ENCODE assay signal across 7 mouse cellular contexts in genomic region chr19:24174896-24175295, GRCm38 (mm10). TPM values are rescaled to one million over a fixed set of nuclear protein-coding genes. Genes with fewer than 3 reads are reported as not detected.
DNase-seq lines count a peak whose midpoint lies in the region; ATAC-seq lines count a peak whose summit lies in the region.

No protein-coding gene starts in this region.

- no peaks in the 10 kb centered on the region for H3K9me3 ChIP-seq in embryonic facial prominence, embryonic 13.5 days
- no peaks in the 10 kb centered on the region for H3K9me3 ChIP-seq in hindbrain, embryonic 10.5 days

- peaks cover 25% of the 10 kb centered on the region for H3K4me1 ChIP-seq in embryonic facial prominence, embryonic 13.5 days
- H3K4me1 ChIP-seq in hindbrain, embryonic 10.5 days (replicated peaks): peaks cover 39% of the 10 kb centered on the region

- peak overlapping the region; percentile 51; the same call in 1 of the 2 replicates for H3K9ac ChIP-seq in embryonic facial prominence, embryonic 13.5 days

- H3K4me3 ChIP-seq in embryonic facial prominence, embryonic 13.5 days: peak overlapping the region; percentile 78
- H3K4me3 ChIP-seq in hindbrain, embryonic 10.5 days: peak overlapping the region; percentile 88

- no peaks in the 10 kb centered on the region for H3K27me3 ChIP-seq in embryonic facial prominence, embryonic 13.5 days
- H3K27me3 ChIP-seq in hindbrain, embryonic 10.5 days (ENCODE audit: insufficient read depth, poor library complexity, severe bottlenecking): peaks cover 5% of the 10 kb centered on the region; the same call in 1 of the 2 replicates

- no peaks in the 10 kb centered on the region for H3K36me3 ChIP-seq in embryonic facial prominence, embryonic 13.5 days
- H3K36me3 ChIP-seq in hindbrain, embryonic 10.5 days: no peaks in the 10 kb centered on the region

- H3K27ac ChIP-seq in embryonic facial prominence, embryonic 13.5 days: 0 out of 2 replicates have a peak overlapping the region, but pooled peaks have one; percentile 72
- peak overlapping the region; percentile 97 for H3K27ac ChIP-seq in hindbrain, embryonic 10.5 days

- H3K4me2 ChIP-seq in embryonic facial prominence, embryonic 13.5 days: peak overlapping the region; percentile 76

- peak; percentile 32 for ATAC-seq in CD4-positive, CD25-positive, alpha-beta regulatory T cell, adult 4 months
- no peak for ATAC-seq in embryonic facial prominence, embryonic 13.5 days (ENCODE audit: insufficient number of reproducible peaks, insufficient read depth, low FRiP score, low TSS enrichment, low read depth)

- intact Hi-C loops in left cerebral cortex, postnatal 10 days (cut with DNase I): no loop called here

- WGBS in embryonic facial prominence, embryonic 13.5 days: 6% methylated on average over 13 of the region's 13 CpGs
- WGBS in hindbrain, embryonic 10.5 days: 11% methylated on average over 13 of the region's 13 CpGs

- DNase-seq in 416B (ENCODE audit: low read depth): peak; percentile 60
- peak; percentile 35 for DNase-seq in hindbrain, embryonic 10.5 days (ENCODE audit: low spot score)
- DNase-seq in liver: peak; percentile 14
- peak; percentile 53 for DNase-seq in neural tube, embryonic 10.5 days (ENCODE audit: extremely low spot score, low spot score)
- DNase-seq in left cerebral cortex, postnatal 10 days (ENCODE audit: extremely low spot score in 1 of 2, low spot score in 2 of 2): no peak

RNA-seq across cellular contexts. Expression of gene Tjp2, which starts 49.9 kb away (rescaled TPM):
- 1 to 10 TPM; 4.2 to 4.6 TPM for polyA plus RNA-seq in CD4-positive, CD25-positive, alpha-beta regulatory T cell, adult 4 months (2017; shearing (Covaris generic))
- 16.5 and 17.5 TPM in 2 replicates for polyA plus RNA-seq in embryonic facial prominence, embryonic 13.5 days (2015; fragmentation: Nextera tagmentation; extraction: Ambion mirVana)
- 26.7 and 30.0 TPM in 2 replicates for polyA plus RNA-seq in hindbrain, embryonic 10.5 days (2016; fragmentation: Nextera tagmentation; extraction: Ambion mirVana)
- total RNA-seq in left cerebral cortex, postnatal 10 days (2021): 10 to 100 TPM; 16.6 to 18.0 TPM

Comparison
In these comparisons a context has a peak if more than half of its experiments do, and no peak if none do; other contexts are left out.
1. DNase-seq: peak in 416B (single experiment), hindbrain, embryonic 10.5 days (single experiment), liver (single experiment) and neural tube, embryonic 10.5 days (single experiment); none in left cerebral cortex, postnatal 10 days (0 of 2).